Mouse (Mus musculus): ENCODE data around the gene Adamtsl4. TPM values are rescaled to one million over a fixed set of nuclear protein-coding genes. Genes with fewer than 3 reads are reported as not detected.

Gene Adamtsl4
- polyA plus RNA-seq, 1 experiment = 51.3 TPM

DNA sequence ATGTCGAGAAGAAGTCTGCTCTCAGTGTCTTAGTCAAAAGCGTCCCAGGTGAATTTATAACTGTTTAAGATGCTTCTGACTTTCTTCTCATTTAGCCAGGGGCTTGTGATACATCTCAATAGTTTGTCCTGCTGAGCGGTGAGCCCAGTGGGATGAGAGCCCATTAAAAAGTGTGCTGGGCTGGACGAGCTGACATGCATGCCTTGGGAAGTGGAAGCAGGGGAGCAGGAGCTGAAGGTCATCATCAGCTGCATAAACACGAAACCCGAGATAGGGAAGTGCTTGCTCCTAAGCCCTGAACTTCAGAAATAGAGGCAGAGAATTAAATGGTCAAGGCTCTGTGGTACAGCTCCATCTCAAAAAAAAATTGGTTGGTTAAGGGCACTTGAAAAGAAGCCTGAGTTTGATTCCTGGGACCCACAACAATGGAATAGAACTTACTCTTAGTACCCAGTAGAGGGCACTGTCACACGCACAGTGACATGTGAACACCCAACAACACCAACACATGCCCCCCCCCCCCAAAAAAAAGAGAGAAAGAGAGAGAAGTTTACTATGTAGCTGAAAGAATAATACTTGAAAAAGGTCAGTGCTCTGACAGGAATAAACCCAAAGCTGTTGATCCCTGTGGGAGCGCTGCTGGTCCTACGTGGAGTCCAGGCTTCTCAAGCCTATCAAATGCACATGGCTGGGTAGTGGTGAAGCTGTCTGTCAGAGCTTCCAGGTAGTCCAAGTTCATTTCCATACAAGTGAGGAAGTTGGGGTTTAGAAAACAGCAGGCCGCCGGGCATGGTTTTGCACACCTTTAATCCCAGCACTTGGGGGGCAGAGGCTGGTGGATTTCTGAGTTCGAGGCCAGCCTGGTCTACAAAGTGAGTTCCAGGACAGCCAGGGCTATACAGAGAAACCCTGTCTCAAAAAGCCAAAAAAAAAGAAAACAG lies 54.8 kb downstream of the Adamtsl4 start:
- TF ChIP-seq CTCF (IDR thresholded peaks at IDR 0.05; ENCODE audit: insufficient read depth, low read length) (no peak), POLR2A (IDR thresholded peaks at IDR 0.05; ENCODE audit: borderline replicate concordance, extremely low read depth, low read depth, low read length) (no peak)

DNA sequence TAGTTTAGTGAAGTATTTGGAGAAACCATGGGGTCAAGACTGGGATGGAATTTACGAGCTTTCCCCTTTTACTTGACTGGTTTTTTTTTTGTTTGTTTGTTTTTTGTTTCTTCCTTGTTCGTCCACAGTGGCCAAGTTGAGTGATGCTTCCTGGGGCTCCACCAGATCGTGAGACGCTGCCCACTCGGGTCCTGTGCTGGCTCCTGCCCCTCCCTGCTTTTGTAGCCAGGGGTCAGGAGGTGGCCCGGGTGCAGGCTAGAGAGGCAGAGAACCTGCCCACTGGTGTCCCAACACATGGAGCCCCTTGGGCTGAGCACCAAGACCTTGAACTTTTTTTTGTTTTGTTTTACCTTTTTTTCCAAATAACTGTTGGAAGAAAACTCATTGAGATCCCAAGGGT lies 56.4 kb downstream of the Adamtsl4 start:
- WGBS = 56% methylated on average over 6 of the region's 6 CpGs
- Histone ChIP-seq H3K4me1 (ENCODE audit: control insufficient read depth, insufficient read depth, low read length) (peaks cover 4% of the 10 kb centered on the region; the same call in 1 of the 2 replicates), H3K4me3 (replicated peaks; ENCODE audit: extremely low read depth, low read depth, low read length) (no peak overlapping the region)
- no peak for DNase-seq
- TF ChIP-seq CTCF (IDR thresholded peaks at IDR 0.05; ENCODE audit: insufficient read depth, low read length) = no peak
- TF ChIP-seq POLR2A (IDR thresholded peaks at IDR 0.05; ENCODE audit: borderline replicate concordance, extremely low read depth, low read depth, low read length) = no peak

More for the DNA sequence above, 54.8 kb downstream of the Adamtsl4 start:
- Histone ChIP-seq H3K4me1 (ENCODE audit: control insufficient read depth, insufficient read depth, low read length) (peaks cover 4% of the 10 kb centered on the region; the same call in 1 of the 2 replicates), H3K4me3 (replicated peaks; ENCODE audit: extremely low read depth, low read depth, low read length) (no peak overlapping the region)
- no peak for DNase-seq
- WGBS = 60% methylated on average over 12 of the region's 12 CpGs

- 40% methylated on average over 3 of the region's 3 CpGs for WGBS
These were observed 56.9 kb downstream of the Adamtsl4 start for GRCm38 (mm10) chr3:95630856-95631255.

GRCm38 (mm10) chr3:95629755-95630154 lies 58.0 kb downstream of the Adamtsl4 start:
- TF ChIP-seq CTCF (IDR thresholded peaks at IDR 0.05; ENCODE audit: insufficient read depth, low read length) = no peak
- TF ChIP-seq POLR2A (IDR thresholded peaks at IDR 0.05; ENCODE audit: borderline replicate concordance, extremely low read depth, low read depth, low read length) = no peak
- peaks cover 2% of the 10 kb centered on the region; the same call in 1 of the 2 replicates for H3K4me1 ChIP-seq (ENCODE audit: control insufficient read depth, insufficient read depth, low read length)
- no peak overlapping the region for H3K4me3 ChIP-seq (replicated peaks; ENCODE audit: extremely low read depth, low read depth, low read length)
- no peak for DNase-seq
- WGBS = 74% methylated on average over 4 of the region's 4 CpGs

More at GRCm38 (mm10) chr3:95630856-95631255, 56.9 kb downstream of the Adamtsl4 start:
- H3K4me1 ChIP-seq (ENCODE audit: control insufficient read depth, insufficient read depth, low read length) = no peaks in the 10 kb centered on the region; the same call in 1 of the 2 replicates
- DNase-seq = no peak
- H3K4me3 ChIP-seq (replicated peaks; ENCODE audit: extremely low read depth, low read depth, low read length) = no peak overlapping the region
- TF ChIP-seq POLR2A (IDR thresholded peaks at IDR 0.05; ENCODE audit: borderline replicate concordance, extremely low read depth, low read depth, low read length) (no peak), CTCF (IDR thresholded peaks at IDR 0.05; ENCODE audit: insufficient read depth, low read length) (no peak)

DNA sequence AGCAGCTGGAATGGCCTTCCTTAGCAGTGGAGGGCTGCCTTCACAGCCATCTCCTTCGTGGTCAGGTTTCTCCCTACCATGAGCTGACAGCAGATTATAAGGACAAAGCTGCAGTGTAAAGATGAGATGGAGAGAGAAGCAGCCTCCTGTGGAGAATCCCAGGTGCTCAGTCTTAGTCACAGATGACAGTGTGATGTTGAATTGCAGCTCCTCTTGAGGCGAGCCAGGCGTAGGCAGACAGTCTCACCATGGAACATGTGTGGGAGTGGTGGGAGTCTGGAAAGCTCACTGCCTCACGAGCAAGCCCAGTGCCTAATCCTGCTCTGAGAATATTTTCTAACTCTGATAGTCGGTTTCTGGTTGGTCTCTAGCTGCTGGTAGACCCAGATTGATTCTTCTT lies 60.0 kb downstream of the Adamtsl4 start:
- WGBS = 81% methylated on average over 5 of the region's 5 CpGs
- no peak for DNase-seq
- Histone ChIP-seq H3K4me3 (replicated peaks; ENCODE audit: extremely low read depth, low read depth, low read length) (no peak overlapping the region), H3K4me1 (ENCODE audit: control insufficient read depth, insufficient read depth, low read length) (peaks cover 2% of the 10 kb centered on the region; the same call in 1 of the 2 replicates)
- TF ChIP-seq CTCF (IDR thresholded peaks at IDR 0.05; ENCODE audit: insufficient read depth, low read length) (no peak), POLR2A (IDR thresholded peaks at IDR 0.05; ENCODE audit: borderline replicate concordance, extremely low read depth, low read depth, low read length) (no peak)

Other genes with a start within 250 kb of the Adamtsl4 start
- 6.7 and 13.0 TPM in 2 replicates for gene Ctsk, start 188.7 kb downstream of the Adamtsl4 start, polyA plus RNA-seq (2012; rRNA removed)
- gene Ctss, start 161.1 kb downstream of the Adamtsl4 start, polyA plus RNA-seq (2012; rRNA removed) = 47.8 and 82.1 TPM in 2 replicates
- not detected in 2 replicates for gene Hormad1, start 128.2 kb downstream of the Adamtsl4 start, polyA plus RNA-seq (2012; rRNA removed)
- gene Golph3l, start 99.0 kb downstream of the Adamtsl4 start, polyA plus RNA-seq (2012; rRNA removed) = 4.5 and 10.0 TPM in 2 replicates
- 9.3 and 15.7 TPM in 2 replicates for gene Ensa, start 62.9 kb downstream of the Adamtsl4 start, polyA plus RNA-seq (2012; rRNA removed)
- 89.2 and 178 TPM in 2 replicates for gene Mcl1, start 29.1 kb downstream of the Adamtsl4 start, polyA plus RNA-seq (2012; rRNA removed)
- 465 and 807 TPM in 2 replicates for gene Ecm1, start 51.7 kb upstream of the Adamtsl4 start, polyA plus RNA-seq (2012; rRNA removed)
- 21.6 and 25.7 TPM in 2 replicates for gene Tars2, start 72.3 kb upstream of the Adamtsl4 start, polyA plus RNA-seq (2012; rRNA removed)
- gene Rprd2, start 130.9 kb upstream of the Adamtsl4 start, polyA plus RNA-seq (2012; rRNA removed) = 10.0 and 12.1 TPM in 2 replicates
- gene Prpf3, start 168.0 kb upstream of the Adamtsl4 start, polyA plus RNA-seq (2012; rRNA removed) = 7.5 and 13.2 TPM in 2 replicates
- 37.7 and 69.0 TPM in 2 replicates for gene Mrps21, start 183.6 kb upstream of the Adamtsl4 start, polyA plus RNA-seq (2012; rRNA removed)
- 26.1 and 29.3 TPM in 2 replicates for gene Ciart, start 194.3 kb upstream of the Adamtsl4 start, polyA plus RNA-seq (2012; rRNA removed)
- gene BC028528, start 204.1 kb upstream of the Adamtsl4 start, polyA plus RNA-seq (2012; rRNA removed) = 81.5 and 113 TPM in 2 replicates
- gene Aph1a, start 206.1 kb upstream of the Adamtsl4 start, polyA plus RNA-seq (2012; rRNA removed) = 159 and 160 TPM in 2 replicates
- gene Car14, start 216.8 kb upstream of the Adamtsl4 start, polyA plus RNA-seq (2012; rRNA removed) = 28.8 and 36.1 TPM in 2 replicates
- gene Anp32e, start 241.3 kb upstream of the Adamtsl4 start, polyA plus RNA-seq (2012; rRNA removed) = 11.4 and 17.4 TPM in 2 replicates